Mouse (Mus musculus): ENCODE results near the gene Enoph1.

DNA sequence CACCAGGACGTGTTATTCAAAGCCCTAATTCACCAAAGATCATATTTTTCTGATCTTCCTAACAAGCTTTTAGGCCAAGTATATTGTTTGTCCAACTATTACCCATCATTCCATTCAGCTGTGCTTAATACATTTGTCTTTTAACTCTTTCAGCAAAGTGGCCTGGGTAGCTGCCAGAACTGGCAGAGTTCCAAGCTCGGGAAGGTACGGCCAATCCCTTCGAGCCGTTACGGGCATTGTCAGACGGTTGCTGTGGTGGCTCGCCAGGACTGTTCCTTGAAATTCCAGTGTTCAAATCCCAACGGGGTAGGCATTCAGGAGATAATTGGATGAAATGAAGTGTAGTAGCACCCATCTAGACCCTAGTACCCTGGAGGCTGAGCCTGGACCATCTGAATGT lies 32.8 kb downstream of the Enoph1 start:
- TF ChIP-seq CTCF (IDR thresholded peaks at IDR 0.05; ENCODE audit: borderline replicate concordance, control insufficient read depth, extremely low read depth, insufficient read depth, low read length, poor library complexity) (no peak), POLR2A (IDR thresholded peaks at IDR 0.05; ENCODE audit: control insufficient read depth, extremely low read depth, insufficient read depth, low read length, poor library complexity) (no peak)
